ENCODE assay signal across 8 mouse cellular contexts in genomic region chr11:43747233-43748226, GRCm38 (mm10). TPM values are rescaled to one million over a fixed set of nuclear protein-coding genes. Genes with fewer than 3 reads are reported as not detected.
DNase-seq lines count a peak whose midpoint lies in the region; ATAC-seq and TF ChIP-seq lines count a peak whose summit lies in the region.

TSS of gene Ttc1 (minus strand) at chr11:43748008.

- H3K36me3 ChIP-seq in heart, embryonic 12.5 days: peaks cover 23% of the 10 kb centered on the region
- H3K36me3 ChIP-seq in kidney, postnatal 0 days (ENCODE audit: insufficient read depth, low read length): peaks cover 9% of the 10 kb centered on the region; the same call in 1 of the 2 replicates
- H3K36me3 ChIP-seq in liver, embryonic 11.5 days (ENCODE audit: control insufficient read depth, insufficient read depth, low read length): peaks cover 3% of the 10 kb centered on the region; the same call in 1 of the 2 replicates
- peaks cover 25% of the 10 kb centered on the region for H3K36me3 ChIP-seq in stomach, embryonic 14.5 days (ENCODE audit: control insufficient read depth, insufficient read depth, low read length)

- H3K9me3 ChIP-seq in heart, embryonic 12.5 days (replicated peaks): no peaks in the 10 kb centered on the region
- H3K9me3 ChIP-seq in kidney, postnatal 0 days (replicated peaks; ENCODE audit: low read length): no peaks in the 10 kb centered on the region
- H3K9me3 ChIP-seq in liver, embryonic 11.5 days (ENCODE audit: control insufficient read depth, low read length): no peaks in the 10 kb centered on the region
- no peaks in the 10 kb centered on the region for H3K9me3 ChIP-seq in stomach, embryonic 14.5 days (ENCODE audit: control insufficient read depth, low read depth, low read length)

- peak within 1 kb of the TSS; percentile 94 for H3K4me2 ChIP-seq in heart, embryonic 12.5 days
- peak within 1 kb of the TSS; percentile 84 for H3K4me2 ChIP-seq in kidney, postnatal 0 days (ENCODE audit: low read length)
- peak within 1 kb of the TSS; percentile 81 for H3K4me2 ChIP-seq in liver, embryonic 11.5 days
- H3K4me2 ChIP-seq in stomach, embryonic 14.5 days (replicated peaks; ENCODE audit: low read depth, low read length): peak within 1 kb of the TSS; percentile 93

- peak; percentile 97 for DNase-seq in CD4-positive helper T cell, adult 2 months (ENCODE audit: low read depth, low spot score)
- DNase-seq in brain, embryonic 18.5 days (ENCODE audit: low read depth, low spot score): peak; percentile 92
- peak; percentile 99 for DNase-seq in kidney, postnatal 0 days (ENCODE audit: low spot score)
- peak; percentile 90 for DNase-seq in liver, embryonic 11.5 days (ENCODE audit: low spot score)
- DNase-seq in naive thymus-derived CD4-positive, alpha-beta T cell, adult 2 months (ENCODE audit: low read depth): peak; percentile 98

- ATAC-seq in erythroid progenitor cell, adult 5-6 weeks (replicated peaks; ENCODE audit: low FRiP score, poor library complexity, severe bottlenecking): peak; percentile 100
- peak; percentile 97 for ATAC-seq in heart, embryonic 12.5 days (ENCODE audit: insufficient number of reproducible peaks, low FRiP score)
- ATAC-seq in kidney, postnatal 0 days (replicated peaks; ENCODE audit: low FRiP score, low read depth): peak; percentile 98
- ATAC-seq in liver, embryonic 11.5 days (replicated peaks; ENCODE audit: low FRiP score): peak; percentile 99
- ATAC-seq in stomach, embryonic 14.5 days (ENCODE audit: insufficient number of reproducible peaks, insufficient read depth, low FRiP score, low read depth): peak; percentile 99

- H3K4me1 ChIP-seq in heart, embryonic 12.5 days (replicated peaks): peaks cover 10% of the 10 kb centered on the region
- H3K4me1 ChIP-seq in kidney, postnatal 0 days (replicated peaks; ENCODE audit: insufficient read depth, low read length): 0 out of 2 replicates have a peak, but pooled peaks cover 7% of the 10 kb centered on the region
- H3K4me1 ChIP-seq in liver, embryonic 11.5 days (replicated peaks; ENCODE audit: control insufficient read depth, insufficient read depth, low read length): peaks cover 6% of the 10 kb centered on the region; the same call in 1 of the 2 replicates
- H3K4me1 ChIP-seq in stomach, embryonic 14.5 days (ENCODE audit: control insufficient read depth, insufficient read depth, low read length): peaks cover 5% of the 10 kb centered on the region; the same call in 1 of the 2 replicates

- H3K27me3 ChIP-seq in heart, embryonic 12.5 days (replicated peaks): no peaks in the 10 kb centered on the region
- H3K27me3 ChIP-seq in kidney, postnatal 0 days (ENCODE audit: insufficient read depth, low read length): no peaks in the 10 kb centered on the region
- no peaks in the 10 kb centered on the region for H3K27me3 ChIP-seq in liver, embryonic 11.5 days (replicated peaks; ENCODE audit: control insufficient read depth, insufficient read depth, low read length)
- H3K27me3 ChIP-seq in stomach, embryonic 14.5 days (ENCODE audit: control insufficient read depth, insufficient read depth, low read length): no peaks in the 10 kb centered on the region

- peak within 1 kb of the TSS; percentile 85 for H3K4me3 ChIP-seq in heart, embryonic 12.5 days
- peak within 1 kb of the TSS; percentile 59 for H3K4me3 ChIP-seq in kidney, postnatal 0 days (replicated peaks; ENCODE audit: low read depth, low read length)
- peak within 1 kb of the TSS; percentile 87 for H3K4me3 ChIP-seq in liver, embryonic 11.5 days (ENCODE audit: low read depth, low read length)
- H3K4me3 ChIP-seq in stomach, embryonic 14.5 days (ENCODE audit: low read depth, low read length): peak within 1 kb of the TSS; percentile 81

- peak within 1 kb of the TSS; percentile 85 for H3K9ac ChIP-seq in heart, embryonic 12.5 days
- H3K9ac ChIP-seq in kidney, postnatal 0 days (ENCODE audit: low read depth, low read length): peak within 1 kb of the TSS; percentile 66
- peak within 1 kb of the TSS; percentile 83 for H3K9ac ChIP-seq in liver, embryonic 11.5 days (ENCODE audit: low read depth, low read length)
- peak within 1 kb of the TSS; percentile 71 for H3K9ac ChIP-seq in stomach, embryonic 14.5 days (replicated peaks; ENCODE audit: low read depth, low read length)

- 3% methylated on average over 47 of the region's 47 CpGs for WGBS in heart, embryonic 12.5 days
- 4% methylated on average over 47 of the region's 47 CpGs for WGBS in kidney, postnatal 0 days
- WGBS in liver, embryonic 11.5 days: 3% methylated on average over 47 of the region's 47 CpGs
- WGBS in stomach, embryonic 14.5 days: 3% methylated on average over 47 of the region's 47 CpGs

- H3K27ac ChIP-seq in heart, embryonic 12.5 days (ENCODE audit: poor library complexity, severe bottlenecking): peak within 1 kb of the TSS; percentile 76
- H3K27ac ChIP-seq in kidney, postnatal 0 days: peak within 1 kb of the TSS; percentile 61
- H3K27ac ChIP-seq in liver, embryonic 11.5 days (ENCODE audit: low read depth, low read length): peak within 1 kb of the TSS; percentile 55
- H3K27ac ChIP-seq in stomach, embryonic 14.5 days (ENCODE audit: low read length): 0 out of 2 replicates have a peak within 1 kb of the TSS, but pooled peaks have one; percentile 6

- no peak for TF ChIP-seq CTCF in kidney, postnatal 0 days (IDR thresholded peaks at IDR 0.05; ENCODE audit: low read depth)

RNA-seq across cellular contexts. Expression of gene Ttc1, which starts in this region (rescaled TPM):
- total RNA-seq in erythroid progenitor cell, adult 5-6 weeks (2015; ENCODE audit: low replicate concordance): 15.5 and 41.4 TPM in 2 replicates
- total RNA-seq in erythroid progenitor cell, adult 5-6 weeks (2017; ENCODE audit: low replicate concordance): 11.3 and 23.1 TPM in 2 replicates
- 57.3 and 57.4 TPM in 2 replicates for polyA plus RNA-seq in heart, embryonic 12.5 days (2016; fragmentation: Nextera tagmentation; extraction: Ambion mirVana)
- polyA plus RNA-seq in kidney, postnatal 0 days (2015; fragmentation: Nextera tagmentation; extraction: Ambion mirVana): 77.6 and 77.8 TPM in 2 replicates
- polyA plus RNA-seq in liver, embryonic 11.5 days (2014; fragmentation: Nextera tagmentation; extraction: Ambion mirVana): 75.4 and 76.1 TPM in 2 replicates
- 74.1 and 74.9 TPM in 2 replicates for polyA plus RNA-seq in stomach, embryonic 14.5 days (2014; fragmentation: Nextera tagmentation; extraction: Ambion mirVana)

Comparison
In these comparisons a context has a peak if more than half of its experiments do, and no peak if none do; other contexts are left out.
1. Peak in every context shown above with its lines: DNase-seq, ATAC-seq, H3K4me3 ChIP-seq and H3K27ac ChIP-seq.
2. H3K27ac ChIP-seq: peak in every context shown above with its lines; median percentile 76 in heart, embryonic 12.5 days; 61 in kidney, postnatal 0 days; 55 in liver, embryonic 11.5 days; 6 in stomach, embryonic 14.5 days.